Mouse (Mus musculus) left cerebral cortex, adult 11 months (tissue): ENCODE data around the gene Tada2b.

Experiments
- DNase-seq: peaks from one replicate; pipeline ENCODE4 v3.0.0; 2022; ENCODE audit warnings: low spot score

Tada2b gene

GRCm38 (mm10) chr5:36479735-36480134, 4.3 kb downstream of the Tada2b start:
- DNase-seq, result no peak

GRCm38 (mm10) chr5:36478540-36479420, 5.3 kb downstream of the Tada2b start:
- no peak for DNase-seq

- DNase-seq, result no peak
Observed at GRCm38 (mm10) chr5:36477486-36477885, 6.6 kb downstream of the Tada2b start.

DNA sequence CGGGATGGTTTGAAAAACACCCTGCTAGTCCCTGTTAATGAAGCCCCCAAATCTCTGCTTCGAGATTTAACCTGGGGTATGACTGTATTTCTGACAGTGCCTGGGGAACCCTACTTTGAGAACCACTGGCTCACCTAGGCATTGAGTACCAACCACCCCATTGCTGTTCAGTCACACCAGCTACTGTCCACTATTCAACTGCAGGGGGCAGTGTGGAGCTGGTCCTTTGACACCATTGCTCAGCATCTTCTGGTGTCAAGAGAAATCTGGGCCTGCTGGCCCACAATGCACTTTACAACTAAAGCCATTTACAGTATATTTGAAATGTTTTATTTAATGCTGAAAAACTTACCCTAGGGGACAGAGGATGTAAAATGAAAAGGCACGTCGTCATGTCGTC, 9.8 kb downstream of the Tada2b start:
- no peak for DNase-seq

GRCm38 (mm10) chr5:36472876-36473655, 11.0 kb downstream of the Tada2b start:
- no peak for DNase-seq

DNA sequence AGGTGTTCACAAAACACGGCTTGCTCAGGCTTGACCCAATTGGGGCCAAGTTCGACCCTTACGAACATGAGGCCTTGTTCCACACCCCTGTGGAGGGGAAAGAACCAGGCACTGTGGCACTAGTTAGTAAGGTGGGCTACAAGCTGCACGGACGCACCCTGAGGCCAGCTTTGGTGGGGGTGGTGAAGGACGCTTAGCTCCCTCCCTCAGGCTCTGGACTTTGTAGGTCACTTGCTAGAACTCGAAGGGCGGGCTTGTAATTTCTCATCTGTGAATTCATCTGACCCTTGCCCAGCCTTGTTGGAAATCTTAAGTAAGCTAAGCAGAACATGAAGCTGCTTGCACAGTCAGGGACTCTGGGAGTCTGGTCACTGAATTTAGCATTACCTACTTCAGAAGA, 12.9 kb downstream of the Tada2b start:
- DNase-seq, result no peak

DNA sequence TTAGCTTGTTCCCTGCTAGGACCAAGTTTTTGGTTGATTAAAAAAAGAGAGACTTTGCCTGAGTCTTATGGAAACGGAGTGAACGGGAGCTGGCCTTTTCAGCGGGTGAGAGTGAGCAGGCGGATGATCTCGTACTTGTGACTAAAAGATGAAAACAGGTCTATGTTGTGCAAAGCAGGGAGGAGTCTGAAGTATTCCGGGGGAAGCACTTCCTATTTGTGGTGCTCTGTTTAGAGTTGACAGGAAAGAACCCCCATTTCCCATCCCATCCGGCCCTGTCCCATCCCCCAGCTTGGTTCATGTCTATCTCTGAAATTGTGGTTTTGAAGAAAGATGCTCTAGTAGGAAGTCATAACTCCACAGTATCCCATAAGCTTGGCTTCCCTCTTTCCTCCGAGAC, 18.2 kb downstream of the Tada2b start:
- no peak for DNase-seq

DNA sequence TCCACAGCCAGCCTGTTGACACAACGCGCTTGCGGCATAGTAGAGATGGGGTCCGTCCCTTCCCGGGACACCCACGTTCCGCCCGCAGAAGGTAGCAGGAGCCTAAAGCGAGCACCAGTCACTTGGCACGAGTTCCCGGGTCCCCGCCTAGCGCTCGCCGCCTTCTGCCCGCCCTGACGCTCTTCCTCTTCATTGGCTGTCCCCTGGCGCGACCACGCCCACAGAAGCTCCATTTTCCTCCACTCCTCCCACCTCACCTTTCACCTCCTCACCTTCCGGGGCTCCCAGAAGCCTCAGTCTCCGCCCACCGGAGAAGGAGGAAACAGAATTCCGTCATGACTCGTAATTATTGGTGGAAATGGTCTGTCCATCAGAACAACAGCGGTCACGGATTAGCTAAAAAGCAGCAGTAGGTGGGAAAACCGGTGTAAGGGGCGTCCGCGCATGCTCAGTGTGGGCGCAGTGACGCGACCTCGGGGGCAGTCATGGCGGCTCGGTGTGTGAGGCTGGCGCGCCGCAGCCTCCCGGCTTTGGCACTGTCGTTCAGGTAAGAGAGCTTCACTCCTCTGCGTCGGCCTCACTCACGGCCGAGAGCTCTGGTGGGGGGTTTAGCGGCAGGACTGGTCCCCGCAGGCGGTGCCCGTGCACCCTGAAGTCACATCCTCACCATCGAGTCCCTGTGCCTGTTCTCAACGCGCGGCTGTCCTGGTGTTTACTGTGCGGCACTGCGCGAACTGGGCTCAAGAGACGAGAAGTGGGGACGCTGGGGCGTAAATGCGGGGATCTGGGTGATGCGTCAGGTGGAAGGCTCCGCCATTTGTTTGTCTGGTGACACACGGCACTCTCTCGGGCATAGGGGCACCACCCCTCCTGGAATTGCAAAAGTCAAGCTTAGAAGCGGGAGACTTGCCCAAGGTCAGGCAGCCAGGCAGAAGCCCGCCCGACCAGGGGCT, 19.1 kb downstream of the Tada2b start, which contains the start of gene Grpel1:
Gene Grpel1, plus strand, starts transcription at position 290 of the 953 bp plus-strand sequence.
- peak; percentile 99 for DNase-seq

DNA sequence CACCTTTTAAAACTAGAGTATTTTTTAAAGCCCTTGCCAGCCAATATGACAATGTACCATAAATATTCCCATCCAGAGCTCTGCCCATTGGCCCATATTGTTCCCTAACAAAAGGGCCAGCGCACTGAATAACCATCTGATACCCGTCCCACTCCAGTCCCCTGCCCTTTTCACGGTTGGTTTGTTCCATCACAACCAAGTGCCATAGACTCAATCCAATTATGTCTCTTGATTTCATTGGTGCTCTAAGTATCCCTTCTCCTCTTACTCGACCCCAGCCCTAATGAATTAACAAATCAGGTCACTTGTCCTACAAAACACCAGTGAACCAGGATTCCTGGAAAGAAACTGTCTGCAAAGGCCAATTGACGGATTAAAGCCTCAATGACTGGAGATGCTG, 20.7 kb downstream of the Tada2b start:
- DNase-seq, result no peak

DNA sequence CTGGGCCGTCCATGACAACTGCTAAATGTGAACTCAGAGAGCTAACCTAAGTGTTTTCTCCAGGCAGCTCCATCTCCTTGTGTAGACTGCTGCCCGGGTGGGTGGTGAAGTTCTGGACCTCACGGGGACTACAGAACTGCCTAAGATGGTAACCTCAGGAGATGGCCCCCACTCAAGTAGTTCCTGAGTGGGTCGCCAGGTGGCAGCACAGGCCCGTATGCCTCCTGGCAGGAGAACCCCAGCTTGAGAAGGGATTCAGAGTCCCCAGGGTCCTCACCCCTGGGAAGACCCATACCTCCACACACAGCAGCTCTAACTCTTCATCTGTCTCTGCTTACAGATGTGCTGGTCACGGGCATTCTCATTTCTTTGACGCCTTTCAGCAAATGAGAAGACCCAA, 21.3 kb downstream of the Tada2b start:
- peak; percentile 54 for DNase-seq

- no peak for DNase-seq
Observed at GRCm38 (mm10) chr5:36461231-36461630, 22.9 kb downstream of the Tada2b start.

DNA sequence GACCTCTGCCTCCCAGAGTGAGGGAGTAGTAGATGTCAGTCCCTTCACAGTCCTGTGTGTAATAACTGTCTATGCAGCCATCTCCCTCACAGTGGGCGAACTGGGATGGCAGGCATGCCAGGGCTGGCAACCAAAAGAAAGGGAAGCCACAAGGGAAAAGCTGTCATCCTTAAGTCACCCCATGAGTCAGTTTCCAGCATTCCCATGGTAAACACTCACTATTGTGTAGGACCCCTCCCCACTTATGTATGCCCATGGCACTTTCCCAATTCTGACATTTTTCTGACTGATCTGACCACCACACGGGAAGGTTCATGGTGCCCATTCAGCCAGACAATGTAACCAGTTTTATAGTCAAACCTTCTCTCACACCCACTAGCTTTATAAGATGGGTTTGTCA, 23.4 kb downstream of the Tada2b start:
- DNase-seq, result no peak

DNA sequence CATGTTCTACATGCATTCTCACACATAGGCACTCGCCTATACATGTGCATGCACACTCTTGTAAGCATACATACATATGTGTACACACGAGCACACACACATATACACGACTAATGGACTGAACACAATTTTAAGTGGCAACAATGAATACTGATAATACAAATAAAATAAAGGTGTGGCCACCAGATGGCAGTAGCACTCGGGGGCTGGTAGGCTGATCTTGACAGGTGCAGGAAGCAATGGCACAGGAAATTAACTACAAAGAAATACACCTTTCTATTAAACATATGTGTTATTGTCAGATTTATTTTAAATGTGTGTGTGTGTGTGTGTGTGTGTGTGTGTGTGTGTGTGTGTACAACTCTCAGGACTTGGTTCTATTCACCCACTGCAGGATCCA, 25.2 kb downstream of the Tada2b start:
- no peak for DNase-seq

GRCm38 (mm10) chr5:36457706-36458105, 26.4 kb downstream of the Tada2b start:
- no peak for DNase-seq

GRCm38 (mm10) chr5:36452821-36453220, 31.3 kb downstream of the Tada2b start:
- no peak for DNase-seq

GRCm38 (mm10) chr5:36451872-36452389, 32.2 kb downstream of the Tada2b start:
- DNase-seq, result no peak

GRCm38 (mm10) chr5:36451119-36451518, 33.0 kb downstream of the Tada2b start:
- DNase-seq, result no peak

DNA sequence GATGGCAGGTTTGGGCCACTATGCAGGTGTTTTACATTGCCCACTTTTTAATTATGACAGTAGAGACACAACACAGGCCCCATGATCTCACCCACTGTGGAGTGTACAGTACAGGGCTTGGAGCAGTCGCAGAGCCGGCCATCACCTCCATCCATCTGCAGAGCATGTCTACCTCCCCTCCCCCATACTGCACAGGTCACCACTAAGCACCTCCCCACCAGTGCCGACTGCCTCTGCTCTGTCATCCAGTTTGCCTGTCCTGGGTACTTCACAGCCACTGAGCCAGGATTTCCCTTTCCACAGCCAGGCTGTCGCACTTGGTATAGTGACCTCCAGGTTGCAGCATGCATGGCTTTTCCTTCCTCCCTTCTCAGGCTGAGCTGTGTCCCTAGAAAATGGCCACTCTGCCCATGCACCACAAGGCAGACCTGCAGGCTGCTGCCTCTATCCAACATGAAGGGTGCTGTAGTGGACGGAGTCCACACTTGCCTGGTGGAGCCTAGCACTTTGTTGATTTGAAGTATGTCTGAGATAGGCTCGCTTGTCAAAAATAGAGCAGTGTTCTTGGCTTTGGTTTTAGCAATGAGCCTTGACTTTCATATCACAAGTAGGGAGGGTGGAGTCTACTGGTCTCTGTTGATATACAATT, 34.3 kb downstream of the Tada2b start:
- no peak for DNase-seq

GRCm38 (mm10) chr5:36447872-36448271, 36.2 kb downstream of the Tada2b start:
- no peak for DNase-seq

DNA sequence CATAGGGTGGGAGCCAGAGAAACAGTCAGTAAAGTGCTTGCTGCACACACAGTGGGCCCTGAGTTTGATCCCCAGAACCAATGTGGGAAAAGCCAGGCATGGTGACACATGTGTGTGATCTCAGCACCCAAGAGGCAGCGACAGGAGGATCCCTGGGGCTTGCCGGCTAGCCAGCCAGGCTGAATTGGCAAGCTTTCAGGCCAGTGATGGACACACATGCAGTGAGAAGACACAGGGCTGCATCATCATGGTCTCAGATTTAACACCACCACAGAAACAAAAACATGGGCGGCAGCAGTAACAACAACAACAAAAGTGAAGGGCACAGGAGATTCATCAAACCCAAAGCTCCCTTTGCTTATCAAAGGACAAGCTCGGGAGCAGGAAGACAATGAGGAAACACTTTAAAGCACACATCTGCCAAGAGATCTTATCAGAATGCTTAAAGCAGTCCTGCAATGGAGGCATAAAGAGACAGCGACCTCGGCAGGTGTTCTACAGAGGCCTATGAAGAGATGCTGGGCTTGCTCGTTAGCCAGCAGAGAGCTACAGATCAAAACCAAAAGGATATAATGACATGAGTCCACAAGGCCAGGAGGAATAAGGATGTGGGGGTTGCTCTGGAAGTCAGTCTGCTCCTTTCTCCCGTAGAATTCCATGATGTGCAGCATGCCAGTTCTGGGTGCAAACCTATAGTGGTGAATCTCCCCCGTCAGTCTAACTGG, 37.8 kb downstream of the Tada2b start:
- no peak for DNase-seq

DNA sequence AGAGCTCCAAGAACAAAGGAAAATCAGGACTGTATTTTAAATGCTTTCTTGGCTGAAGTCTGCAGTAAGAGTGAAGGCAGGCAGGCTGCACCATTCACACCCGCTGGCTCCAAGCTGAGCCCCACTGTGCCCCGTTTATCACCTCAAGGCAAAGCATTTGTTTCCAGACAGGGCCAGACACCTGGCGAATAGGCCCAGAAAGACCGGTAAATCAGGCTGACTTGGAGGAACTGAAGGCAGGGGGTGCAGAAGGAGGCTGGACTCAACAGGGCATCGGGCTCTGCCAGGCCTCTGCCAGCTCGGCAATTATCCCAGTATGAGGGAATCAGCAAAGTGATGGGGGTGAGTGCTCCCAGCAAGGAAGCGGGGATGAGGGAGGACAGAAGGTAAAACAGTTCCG, 39.1 kb downstream of the Tada2b start:
- no peak for DNase-seq
